Mouse (Mus musculus) urinary bladder, adult 2 months (tissue): ENCODE data around the gene Hspb6. TPM values are rescaled to one million over a fixed set of nuclear protein-coding genes. Genes with fewer than 3 reads are reported as not detected.

Experiments used
- DNase-seq: peaks from one replicate; pipeline ENCODE4 v3.0.0; 2022; ENCODE audit warnings: low spot score
- polyA plus RNA-seq: library from polyadenylated mRNA; depleted of rRNA; stranded (reverse); fragments of >200 nt; gene quantifications from 2 replicates; pipeline ENCODE4 v1.2.3, GENCODE M21; 2012; rRNA removed

Gene Hspb6
- polyA plus RNA-seq, result 342 and 444 TPM in 2 replicates

GRCm38 (mm10) chr7:30552102-30553020, at the start of gene Hspb6, which contains the start of gene Proser3:
Gene Hspb6 (plus strand): TSS chr7:30552178.
Gene Proser3 (minus strand): TSS chr7:30552299.
- DNase-seq, result peak; percentile 85

GRCm38 (mm10) chr7:30508061-30508460, 43.9 kb upstream of the Hspb6 start:
- DNase-seq, result no peak

- DNase-seq, result no peak
Observed at GRCm38 (mm10) chr7:30515003-30515760, 36.8 kb upstream of the Hspb6 start.

- DNase-seq, result no peak
Observed at GRCm38 (mm10) chr7:30518325-30518724, 33.7 kb upstream of the Hspb6 start.

- DNase-seq, result no peak
Observed at GRCm38 (mm10) chr7:30520396-30520795, 31.6 kb upstream of the Hspb6 start.

- DNase-seq, result no peak
Observed at GRCm38 (mm10) chr7:30520856-30521255, 31.1 kb upstream of the Hspb6 start.

- DNase-seq, result no peak
Observed at GRCm38 (mm10) chr7:30522871-30523270, 29.1 kb upstream of the Hspb6 start.

- DNase-seq, result no peak
Observed at GRCm38 (mm10) chr7:30524487-30524886, 27.5 kb upstream of the Hspb6 start.

- DNase-seq, result no peak
Observed at GRCm38 (mm10) chr7:30525954-30526353, 26.0 kb upstream of the Hspb6 start.

GRCm38 (mm10) chr7:30526399-30526798, 25.6 kb upstream of the Hspb6 start:
- no peak for DNase-seq

GRCm38 (mm10) chr7:30526981-30527380, 25.0 kb upstream of the Hspb6 start:
- no peak for DNase-seq

- no peak for DNase-seq
Observed at GRCm38 (mm10) chr7:30531291-30531815, 20.6 kb upstream of the Hspb6 start.

GRCm38 (mm10) chr7:30532931-30533330, 19.0 kb upstream of the Hspb6 start:
- no peak for DNase-seq

- DNase-seq, result no peak
Observed at GRCm38 (mm10) chr7:30533941-30534632, 17.9 kb upstream of the Hspb6 start.

GRCm38 (mm10) chr7:30534633-30535577, 17.1 kb upstream of the Hspb6 start, which contains the start of gene Arhgap33:
Gene Arhgap33 (minus strand): TSS chr7:30535060.
- peak; percentile 86 for DNase-seq

- DNase-seq, result no peak
Observed at GRCm38 (mm10) chr7:30540572-30540971, 11.4 kb upstream of the Hspb6 start.

- DNase-seq, result no peak
Observed at GRCm38 (mm10) chr7:30544327-30544726, 7.7 kb upstream of the Hspb6 start.

GRCm38 (mm10) chr7:30549880-30550279, 2.1 kb upstream of the Hspb6 start:
- DNase-seq, result no peak

- no peak for DNase-seq
Observed at GRCm38 (mm10) chr7:30550603-30551002, 1.4 kb upstream of the Hspb6 start.

GRCm38 (mm10) chr7:30551445-30552101, 405 bp upstream of the Hspb6 start:
- no peak for DNase-seq
